Mouse (Mus musculus): ENCODE results near the gene Apba2. TPM values are rescaled to one million over a fixed set of nuclear protein-coding genes. Genes with fewer than 3 reads are reported as not detected.

Gene Apba2
- polyA plus RNA-seq, 1 experiment from 2014 or later: 7.3 TPM

GRCm38 (mm10) chr7:64662506-64662905, 161.0 kb downstream of the Apba2 start:
- Histone ChIP-seq H3K27ac (replicated peaks) (no peak overlapping the region), H3K9ac (no peak overlapping the region), H3K36me3 (no peaks in the 10 kb centered on the region), H3K4me3 (replicated peaks) (no peak overlapping the region), H3K27me3 (no peaks in the 10 kb centered on the region), H3K4me2 (replicated peaks) (no peak overlapping the region), H3K4me1 (no peaks in the 10 kb centered on the region), H3K9me3 (replicated peaks) (no peaks in the 10 kb centered on the region)
- no peak for ATAC-seq (ENCODE audit: insufficient number of reproducible peaks, low FRiP score, low TSS enrichment, low read depth)
- 88% methylated on average over 5 of the region's 5 CpGs for WGBS

- Histone ChIP-seq H3K9ac (no peak overlapping the region), H3K4me3 (replicated peaks) (no peak overlapping the region), H3K4me2 (replicated peaks) (no peak overlapping the region), H3K4me1 (no peaks in the 10 kb centered on the region), H3K27me3 (no peaks in the 10 kb centered on the region), H3K9me3 (replicated peaks) (no peaks in the 10 kb centered on the region), H3K36me3 (no peaks in the 10 kb centered on the region), H3K27ac (replicated peaks) (no peak overlapping the region)
- 86% methylated on average over 3 of the region's 3 CpGs for WGBS
- no peak for ATAC-seq (ENCODE audit: insufficient number of reproducible peaks, low FRiP score, low TSS enrichment, low read depth)
These were observed 162.1 kb downstream of the Apba2 start for GRCm38 (mm10) chr7:64663600-64663999.

GRCm38 (mm10) chr7:64665120-64665519, 163.6 kb downstream of the Apba2 start:
- H3K27ac ChIP-seq (replicated peaks): no peak overlapping the region
- H3K4me2 ChIP-seq (replicated peaks): no peak overlapping the region
- H3K9ac ChIP-seq: no peak overlapping the region
- 50% methylated on average over 7 of the region's 7 CpGs for WGBS
- ATAC-seq (ENCODE audit: insufficient number of reproducible peaks, low FRiP score, low TSS enrichment, low read depth): no peak
- H3K4me3 ChIP-seq (replicated peaks): no peak overlapping the region
- no peaks in the 10 kb centered on the region for H3K9me3 ChIP-seq (replicated peaks)
- H3K27me3 ChIP-seq: no peaks in the 10 kb centered on the region
- no peaks in the 10 kb centered on the region for H3K36me3 ChIP-seq
- no peaks in the 10 kb centered on the region for H3K4me1 ChIP-seq

GRCm38 (mm10) chr7:64665716-64666298, 164.3 kb downstream of the Apba2 start:
- 58% methylated on average over 5 of the region's 5 CpGs for WGBS
- Histone ChIP-seq H3K4me1 (no peaks in the 10 kb centered on the region), H3K27me3 (no peaks in the 10 kb centered on the region), H3K9me3 (replicated peaks) (no peaks in the 10 kb centered on the region), H3K9ac (no peak overlapping the region), H3K27ac (replicated peaks) (no peak overlapping the region), H3K36me3 (no peaks in the 10 kb centered on the region), H3K4me3 (replicated peaks) (no peak overlapping the region), H3K4me2 (replicated peaks) (no peak overlapping the region)
- no peak for ATAC-seq (ENCODE audit: insufficient number of reproducible peaks, low FRiP score, low TSS enrichment, low read depth)

GRCm38 (mm10) chr7:64667959-64668358, 166.5 kb downstream of the Apba2 start:
- WGBS: 90% methylated on average over 4 of the region's 4 CpGs
- no peaks in the 10 kb centered on the region for H3K9me3 ChIP-seq (replicated peaks)

GRCm38 (mm10) chr7:64679771-64680479, 178.4 kb downstream of the Apba2 start:
- no peaks in the 10 kb centered on the region for H3K36me3 ChIP-seq
- 91% methylated on average over 10 of the region's 10 CpGs for WGBS
- no peaks in the 10 kb centered on the region for H3K4me1 ChIP-seq
- ATAC-seq (ENCODE audit: insufficient number of reproducible peaks, low FRiP score, low TSS enrichment, low read depth): no peak
- H3K4me2 ChIP-seq (replicated peaks): no peak overlapping the region
- H3K4me3 ChIP-seq (replicated peaks): no peak overlapping the region
- no peaks in the 10 kb centered on the region for H3K9me3 ChIP-seq (replicated peaks)
- H3K9ac ChIP-seq: no peak overlapping the region
- H3K27me3 ChIP-seq: no peaks in the 10 kb centered on the region
- H3K27ac ChIP-seq (replicated peaks): no peak overlapping the region

More at GRCm38 (mm10) chr7:64667959-64668358, 166.5 kb downstream of the Apba2 start:
- H3K36me3 ChIP-seq: no peaks in the 10 kb centered on the region
- H3K4me3 ChIP-seq (replicated peaks): no peak overlapping the region
- H3K4me1 ChIP-seq: no peaks in the 10 kb centered on the region
- H3K4me2 ChIP-seq (replicated peaks): no peak overlapping the region
- H3K27ac ChIP-seq (replicated peaks): no peak overlapping the region
- no peak for ATAC-seq (ENCODE audit: insufficient number of reproducible peaks, low FRiP score, low TSS enrichment, low read depth)
- no peaks in the 10 kb centered on the region for H3K27me3 ChIP-seq
- H3K9ac ChIP-seq: no peak overlapping the region

- ATAC-seq (ENCODE audit: insufficient number of reproducible peaks, low FRiP score, low TSS enrichment, low read depth): no peak
- Histone ChIP-seq H3K27me3 (no peaks in the 10 kb centered on the region), H3K36me3 (no peaks in the 10 kb centered on the region), H3K9ac (no peak overlapping the region), H3K4me3 (replicated peaks) (no peak overlapping the region), H3K4me2 (replicated peaks) (no peak overlapping the region), H3K4me1 (no peaks in the 10 kb centered on the region), H3K9me3 (replicated peaks) (no peaks in the 10 kb centered on the region), H3K27ac (replicated peaks) (no peak overlapping the region)
- WGBS: 72% methylated on average over 4 of the region's 4 CpGs
These were observed 183.4 kb downstream of the Apba2 start for GRCm38 (mm10) chr7:64684893-64685292.

GRCm38 (mm10) chr7:64688115-64688817, 186.8 kb downstream of the Apba2 start:
- H3K27ac ChIP-seq (replicated peaks): no peak overlapping the region
- no peak overlapping the region for H3K4me2 ChIP-seq (replicated peaks)
- no peaks in the 10 kb centered on the region for H3K27me3 ChIP-seq
- no peak for ATAC-seq (ENCODE audit: insufficient number of reproducible peaks, low FRiP score, low TSS enrichment, low read depth)
- H3K4me3 ChIP-seq (replicated peaks): no peak overlapping the region
- no peak overlapping the region for H3K9ac ChIP-seq
- no peaks in the 10 kb centered on the region for H3K4me1 ChIP-seq
- H3K36me3 ChIP-seq: no peaks in the 10 kb centered on the region
- 63% methylated on average over 14 of the region's 14 CpGs for WGBS
- H3K9me3 ChIP-seq (replicated peaks): no peaks in the 10 kb centered on the region

GRCm38 (mm10) chr7:64691831-64692230, 190.3 kb downstream of the Apba2 start:
- Histone ChIP-seq H3K27me3 (no peaks in the 10 kb centered on the region), H3K4me2 (replicated peaks) (no peak overlapping the region), H3K9ac (no peak overlapping the region), H3K36me3 (no peaks in the 10 kb centered on the region), H3K27ac (replicated peaks) (no peak overlapping the region), H3K4me3 (replicated peaks) (no peak overlapping the region), H3K4me1 (no peaks in the 10 kb centered on the region), H3K9me3 (replicated peaks) (no peaks in the 10 kb centered on the region)
- ATAC-seq (ENCODE audit: insufficient number of reproducible peaks, low FRiP score, low TSS enrichment, low read depth): no peak
- WGBS: 92% methylated on average over 2 of the region's 2 CpGs

- H3K4me3 ChIP-seq (replicated peaks): no peak overlapping the region
- H3K27ac ChIP-seq (replicated peaks): no peak overlapping the region
- H3K9ac ChIP-seq: no peak overlapping the region
- no peaks in the 10 kb centered on the region for H3K4me1 ChIP-seq
- WGBS: 89% methylated on average over 6 of the region's 6 CpGs
- no peak for ATAC-seq (ENCODE audit: insufficient number of reproducible peaks, low FRiP score, low TSS enrichment, low read depth)
- H3K36me3 ChIP-seq: no peaks in the 10 kb centered on the region
- no peak overlapping the region for H3K4me2 ChIP-seq (replicated peaks)
- H3K27me3 ChIP-seq: no peaks in the 10 kb centered on the region
- H3K9me3 ChIP-seq (replicated peaks): no peaks in the 10 kb centered on the region
These were observed 193.4 kb downstream of the Apba2 start for GRCm38 (mm10) chr7:64694937-64695336.

GRCm38 (mm10) chr7:64696521-64697281, 195.2 kb downstream of the Apba2 start:
- no peak for ATAC-seq (ENCODE audit: insufficient number of reproducible peaks, low FRiP score, low TSS enrichment, low read depth)
- H3K4me2 ChIP-seq (replicated peaks): no peak overlapping the region
- H3K4me3 ChIP-seq (replicated peaks): no peak overlapping the region
- H3K27ac ChIP-seq (replicated peaks): no peak overlapping the region
- H3K9me3 ChIP-seq (replicated peaks): no peaks in the 10 kb centered on the region
- H3K4me1 ChIP-seq: no peaks in the 10 kb centered on the region
- no peak overlapping the region for H3K9ac ChIP-seq
- 48% methylated on average over 14 of the region's 14 CpGs for WGBS
- H3K27me3 ChIP-seq: no peaks in the 10 kb centered on the region
- H3K36me3 ChIP-seq: no peaks in the 10 kb centered on the region

Measured in embryonic facial prominence, embryonic 15.5 days (tissue).